In the genomic region with DNA sequence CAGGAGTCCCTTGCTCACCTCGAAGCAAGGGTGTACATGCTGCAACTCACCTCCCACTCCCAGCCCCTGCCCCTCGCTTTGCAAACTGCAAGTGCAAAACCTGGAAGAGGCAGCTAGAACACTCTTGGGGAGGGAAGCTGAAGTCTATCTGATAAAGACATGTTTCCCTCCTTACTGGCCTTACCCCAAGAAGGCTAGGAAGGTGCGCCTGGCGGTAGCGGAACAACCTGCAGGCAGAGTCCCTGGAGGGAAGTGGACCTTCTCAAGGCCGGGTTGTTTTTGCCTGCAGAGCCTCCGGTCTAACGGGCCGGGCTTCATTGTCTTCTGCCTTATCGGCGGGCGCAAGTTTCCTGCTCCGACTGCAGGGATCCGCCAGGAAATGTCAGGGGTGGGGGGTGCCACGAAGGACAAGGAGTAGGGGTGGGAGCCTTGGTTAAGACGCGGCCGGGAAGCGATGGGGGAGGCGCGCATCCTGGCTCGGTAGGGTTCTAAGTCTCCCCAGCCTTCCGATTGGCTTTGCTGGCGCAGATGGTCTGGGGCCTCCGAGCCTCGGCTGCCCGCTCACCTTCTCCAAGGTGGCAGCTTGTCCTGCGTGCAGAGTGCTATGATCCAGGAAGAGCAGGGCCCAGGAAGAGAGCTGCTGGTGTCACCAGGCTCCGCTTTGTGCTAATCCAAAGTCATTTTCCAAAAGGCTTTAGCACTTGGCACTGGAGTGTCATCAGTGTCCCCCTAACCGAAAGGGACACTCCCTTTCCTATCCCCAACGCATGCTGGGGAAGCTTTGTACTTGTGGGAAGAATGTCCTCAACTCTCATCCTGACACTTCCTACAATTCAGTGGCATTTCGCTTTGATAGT, we compare ENCODE assay signal across 8 mouse cellular contexts. TPM values are rescaled to one million over a fixed set of nuclear protein-coding genes. Genes with fewer than 3 reads are reported as not detected.
A peak's percentile ranks its signal among the peaks of the same experiment; 100 is the strongest.
DNase-seq lines count a peak whose midpoint lies in the region; ATAC-seq and TF ChIP-seq lines count a peak whose summit lies in the region.

No protein-coding gene starts in this region.

- no peak; the same call in 1 of the 2 replicates for ATAC-seq in embryonic facial prominence, embryonic 11.5 days (replicated peaks; ENCODE audit: insufficient number of reproducible peaks, low FRiP score, low TSS enrichment, low read depth)
- ATAC-seq in heart, embryonic 14.5 days (ENCODE audit: insufficient number of reproducible peaks, insufficient read depth, low FRiP score, low read depth), result peak; percentile 77
- ATAC-seq in kidney, embryonic 16.5 days (ENCODE audit: low FRiP score, low TSS enrichment), result peak; percentile 71
- ATAC-seq in stomach, embryonic 15.5 days (ENCODE audit: insufficient read depth, low FRiP score, low read depth), result peak; percentile 47; the same call in 1 of the 2 replicates

- peaks cover 75% of the 10 kb centered on the region for H3K27me3 ChIP-seq in E14TG2a.4 (ENCODE audit: insufficient read depth, low read length)
- H3K27me3 ChIP-seq in embryonic facial prominence, embryonic 11.5 days (ENCODE audit: control insufficient read depth, insufficient read depth, low read length), result peaks cover 46% of the 10 kb centered on the region
- H3K27me3 ChIP-seq in heart, embryonic 14.5 days (ENCODE audit: control insufficient read depth, insufficient read depth, low read length), result peaks cover 19% of the 10 kb centered on the region; the same call in 1 of the 2 replicates
- H3K27me3 ChIP-seq in kidney, embryonic 16.5 days (ENCODE audit: insufficient read depth, low read length), result peaks cover 52% of the 10 kb centered on the region
- peaks cover 30% of the 10 kb centered on the region for H3K27me3 ChIP-seq in stomach, embryonic 15.5 days (replicated peaks)

- peaks cover 72% of the 10 kb centered on the region for H3K4me1 ChIP-seq in E14TG2a.4 (replicated peaks; ENCODE audit: low read depth, low read length)
- H3K4me1 ChIP-seq in embryonic facial prominence, embryonic 11.5 days (ENCODE audit: control insufficient read depth, insufficient read depth, low read length), result no peaks in the 10 kb centered on the region; the same call in 1 of the 2 replicates
- H3K4me1 ChIP-seq in heart, embryonic 14.5 days (ENCODE audit: control insufficient read depth in 2 of 2, insufficient read depth in 2 of 2, low read length in 2 of 2), result peaks cover 17 to 26% of the 10 kb centered on the region in 2 experiments
- peaks cover 32% of the 10 kb centered on the region for H3K4me1 ChIP-seq in kidney, embryonic 16.5 days (ENCODE audit: insufficient read depth, low read length)
- peaks cover 27% of the 10 kb centered on the region for H3K4me1 ChIP-seq in stomach, embryonic 15.5 days

- peak overlapping the region; percentile 68 for H3K4me3 ChIP-seq in E14TG2a.4 (replicated peaks; ENCODE audit: low read length)
- H3K4me3 ChIP-seq in embryonic facial prominence, embryonic 11.5 days (ENCODE audit: low read depth, low read length), result peak overlapping the region; percentile 25; the same call in 1 of the 2 replicates
- H3K4me3 ChIP-seq in heart, embryonic 14.5 days (ENCODE audit: control insufficient read depth in 1 of 2, insufficient read depth in 1 of 2, low read depth in 1 of 2, low read length in 2 of 2), result peak overlapping the region; percentile 39 to 56
- peak overlapping the region; percentile 41 for H3K4me3 ChIP-seq in kidney, embryonic 16.5 days (ENCODE audit: low read length)
- H3K4me3 ChIP-seq in stomach, embryonic 15.5 days (replicated peaks), result peak overlapping the region; percentile 37

- peaks cover 12% of the 10 kb centered on the region for H3K36me3 ChIP-seq in E14TG2a.4 (ENCODE audit: insufficient read depth, low read length)
- H3K36me3 ChIP-seq in embryonic facial prominence, embryonic 11.5 days (replicated peaks; ENCODE audit: control insufficient read depth, insufficient read depth, low read depth, low read length), result no peaks in the 10 kb centered on the region
- H3K36me3 ChIP-seq in heart, embryonic 14.5 days (ENCODE audit: control insufficient read depth, insufficient read depth, low read length), result 0 out of 2 replicates have a peak, but pooled peaks cover 12% of the 10 kb centered on the region
- peaks cover 2% of the 10 kb centered on the region; the same call in 1 of the 2 replicates for H3K36me3 ChIP-seq in kidney, embryonic 16.5 days (ENCODE audit: insufficient read depth, low read length)
- 0 out of 2 replicates have a peak, but pooled peaks cover 5% of the 10 kb centered on the region for H3K36me3 ChIP-seq in stomach, embryonic 15.5 days

- H3K27ac ChIP-seq in embryonic facial prominence, embryonic 11.5 days (replicated peaks; ENCODE audit: low read depth, low read length), result no peak overlapping the region
- peak overlapping the region; percentile 79 to 86 for H3K27ac ChIP-seq in heart, embryonic 14.5 days (replicated peaks in 1 of 2; ENCODE audit: control insufficient read depth in 1 of 2, insufficient read depth in 1 of 2, low read depth in 2 of 2, low read length in 2 of 2)
- peak overlapping the region; percentile 87 for H3K27ac ChIP-seq in kidney, embryonic 16.5 days (ENCODE audit: low read length)
- H3K27ac ChIP-seq in stomach, embryonic 15.5 days, result peak overlapping the region; percentile 31

- H3K9me3 ChIP-seq in E14TG2a.4 (ENCODE audit: low read length), result no peaks in the 10 kb centered on the region
- H3K9me3 ChIP-seq in embryonic facial prominence, embryonic 11.5 days (replicated peaks; ENCODE audit: control insufficient read depth, low read length), result no peaks in the 10 kb centered on the region
- H3K9me3 ChIP-seq in heart, embryonic 14.5 days (ENCODE audit: control insufficient read depth, low read length), result no peaks in the 10 kb centered on the region
- no peaks in the 10 kb centered on the region for H3K9me3 ChIP-seq in kidney, embryonic 16.5 days (ENCODE audit: low read length)
- H3K9me3 ChIP-seq in stomach, embryonic 15.5 days, result no peaks in the 10 kb centered on the region

- peak; percentile 83 to 91 for DNase-seq in adrenal gland, adult (ENCODE audit: inconsistent age in 2 of 2, low spot score in 1 of 2)
- DNase-seq in embryonic facial prominence, embryonic 11.5 days (ENCODE audit: low spot score), result peak; percentile 54
- DNase-seq in lung, postnatal 25 days (ENCODE audit: low spot score), result peak; percentile 90
- DNase-seq in urinary bladder, postnatal 10 days (ENCODE audit: low spot score), result no peak

- peak overlapping the region; percentile 37 for H3K4me2 ChIP-seq in embryonic facial prominence, embryonic 11.5 days (ENCODE audit: low read depth, low read length)
- H3K4me2 ChIP-seq in heart, embryonic 14.5 days (ENCODE audit: low read length), result peak overlapping the region; percentile 95
- peak overlapping the region; percentile 56 for H3K4me2 ChIP-seq in kidney, embryonic 16.5 days (replicated peaks; ENCODE audit: low read depth, low read length)
- H3K4me2 ChIP-seq in stomach, embryonic 15.5 days, result peak overlapping the region; percentile 82

- WGBS in embryonic facial prominence, embryonic 11.5 days, result 1% methylated on average over 32 of the region's 32 CpGs
- WGBS in heart, embryonic 14.5 days, result 2% methylated on average over 32 of the region's 32 CpGs
- WGBS in kidney, embryonic 16.5 days, result 1% methylated on average over 32 of the region's 32 CpGs
- WGBS in stomach, embryonic 15.5 days, result 3% methylated on average over 32 of the region's 32 CpGs

- peak; percentile 29 for TF ChIP-seq CTCF in E14TG2a.4 (conservative IDR thresholded peaks at IDR 0.05; ENCODE audit: low read length)

- H3K9ac ChIP-seq in embryonic facial prominence, embryonic 11.5 days (replicated peaks; ENCODE audit: low read length), result 0 out of 2 replicates have a peak overlapping the region, but pooled peaks have one; percentile 25
- H3K9ac ChIP-seq in heart, embryonic 14.5 days (ENCODE audit: low read length), result peak overlapping the region; percentile 79
- H3K9ac ChIP-seq in kidney, embryonic 16.5 days (replicated peaks; ENCODE audit: low read length), result peak overlapping the region; percentile 56
- 0 out of 2 replicates have a peak overlapping the region, but pooled peaks have one; percentile 23 for H3K9ac ChIP-seq in stomach, embryonic 15.5 days

RNA-seq across cellular contexts. Expression of gene Esam, which starts 2.4 kb away (rescaled TPM):
- 26.3 and 33.1 TPM in 2 replicates for polyA plus RNA-seq in embryonic facial prominence, embryonic 11.5 days (2014; fragmentation: Nextera tagmentation; extraction: Ambion mirVana)
- polyA plus RNA-seq in heart, embryonic 14.5 days (2014; fragmentation: Nextera tagmentation; extraction: Ambion mirVana), result 78.2 and 81.9 TPM in 2 replicates
- 87.0 and 96.5 TPM in 2 replicates for polyA plus RNA-seq in kidney, embryonic 16.5 days (2015; fragmentation: Nextera tagmentation; extraction: Ambion mirVana)
- 55.3 and 56.1 TPM in 2 replicates for polyA plus RNA-seq in stomach, embryonic 15.5 days (2015; fragmentation: Nextera tagmentation; extraction: Ambion mirVana)

RNA-seq across cellular contexts. Expression of gene Vsig2, which starts 8.8 kb away (rescaled TPM):
- 0.49 TPM in 1 of 2 replicates, not detected in the other for polyA plus RNA-seq in embryonic facial prominence, embryonic 11.5 days (2014; fragmentation: Nextera tagmentation; extraction: Ambion mirVana)
- 0.74 and 1.6 TPM in 2 replicates for polyA plus RNA-seq in heart, embryonic 14.5 days (2014; fragmentation: Nextera tagmentation; extraction: Ambion mirVana)
- 2.4 and 2.8 TPM in 2 replicates for polyA plus RNA-seq in kidney, embryonic 16.5 days (2015; fragmentation: Nextera tagmentation; extraction: Ambion mirVana)
- polyA plus RNA-seq in stomach, embryonic 15.5 days (2015; fragmentation: Nextera tagmentation; extraction: Ambion mirVana), result 47.6 and 57.6 TPM in 2 replicates

RNA-seq across cellular contexts. Expression of gene Nrgn, which starts 22.4 kb away (rescaled TPM):
- 1.9 and 3.4 TPM in 2 replicates for polyA plus RNA-seq in embryonic facial prominence, embryonic 11.5 days (2014; fragmentation: Nextera tagmentation; extraction: Ambion mirVana)
- polyA plus RNA-seq in heart, embryonic 14.5 days (2014; fragmentation: Nextera tagmentation; extraction: Ambion mirVana), result 3.5 and 3.8 TPM in 2 replicates
- polyA plus RNA-seq in kidney, embryonic 16.5 days (2015; fragmentation: Nextera tagmentation; extraction: Ambion mirVana), result 2.1 and 2.6 TPM in 2 replicates
- 6.6 and 6.9 TPM in 2 replicates for polyA plus RNA-seq in stomach, embryonic 15.5 days (2015; fragmentation: Nextera tagmentation; extraction: Ambion mirVana)

RNA-seq across cellular contexts. Expression of gene Siae, which starts 25.2 kb away (rescaled TPM):
- 5.8 and 8.0 TPM in 2 replicates for polyA plus RNA-seq in embryonic facial prominence, embryonic 11.5 days (2014; fragmentation: Nextera tagmentation; extraction: Ambion mirVana)
- polyA plus RNA-seq in heart, embryonic 14.5 days (2014; fragmentation: Nextera tagmentation; extraction: Ambion mirVana), result 12.0 and 12.7 TPM in 2 replicates
- 13.2 and 13.6 TPM in 2 replicates for polyA plus RNA-seq in kidney, embryonic 16.5 days (2015; fragmentation: Nextera tagmentation; extraction: Ambion mirVana)
- polyA plus RNA-seq in stomach, embryonic 15.5 days (2015; fragmentation: Nextera tagmentation; extraction: Ambion mirVana), result 11.1 and 12.5 TPM in 2 replicates

RNA-seq across cellular contexts. Expression of gene Msantd2, which starts 41.1 kb away (rescaled TPM):
- 32.8 and 33.0 TPM in 2 replicates for polyA plus RNA-seq in embryonic facial prominence, embryonic 11.5 days (2014; fragmentation: Nextera tagmentation; extraction: Ambion mirVana)
- 13.8 and 17.5 TPM in 2 replicates for polyA plus RNA-seq in heart, embryonic 14.5 days (2014; fragmentation: Nextera tagmentation; extraction: Ambion mirVana)
- polyA plus RNA-seq in kidney, embryonic 16.5 days (2015; fragmentation: Nextera tagmentation; extraction: Ambion mirVana), result 18.1 and 20.0 TPM in 2 replicates
- 24.8 and 25.0 TPM in 2 replicates for polyA plus RNA-seq in stomach, embryonic 15.5 days (2015; fragmentation: Nextera tagmentation; extraction: Ambion mirVana)

Comparison
In these comparisons a context has a peak if more than half of its experiments do, and no peak if none do; other contexts are left out.
1. H3K4me2 ChIP-seq: peak in every context shown above with its lines; median percentile 95 in heart, embryonic 14.5 days; 82 in stomach, embryonic 15.5 days; 56 in kidney, embryonic 16.5 days; 37 in embryonic facial prominence, embryonic 11.5 days.
2. H3K9ac ChIP-seq: peak in every context shown above with its lines; median percentile 79 in heart, embryonic 14.5 days; 56 in kidney, embryonic 16.5 days; 25 in embryonic facial prominence, embryonic 11.5 days; 23 in stomach, embryonic 15.5 days.
3. RNA of gene Vsig2, which starts 8.8 kb away (polyA plus RNA-seq): 47.6 to 57.6 TPM in stomach, embryonic 15.5 days; 2.4 to 2.8 TPM in kidney, embryonic 16.5 days, 0.74 to 1.6 TPM in heart, embryonic 14.5 days and 0.49 TPM in embryonic facial prominence, embryonic 11.5 days; every median in the first group is over 10 times any median in the second.
4. Peak in every context shown above with its lines, with median percentiles within 50 percentile points of each other: H3K4me3 ChIP-seq.